Comparison of ENCODE assay signal across 23 mouse cellular contexts in genomic region chr13:92778642-92779041, GRCm38 (mm10). TPM values are rescaled to one million over a fixed set of nuclear protein-coding genes. Genes with fewer than 3 reads are reported as not detected.
DNase-seq lines count a peak whose midpoint lies in the region; ATAC-seq and TF ChIP-seq lines count a peak whose summit lies in the region.
"Had no signal": no experiment of that assay in that cellular context is flagged by ENCODE, and none has a peak within 500 bp of the region (broad histone marks: within the 10 kb centered on the region; RNA-seq: fewer than 3 reads in every experiment).

No protein-coding gene starts in this region.

- no peak overlapping the region for H3K9ac ChIP-seq in kidney, postnatal 0 days (ENCODE audit: low read depth, low read length)
- no peak overlapping the region for H3K9ac ChIP-seq in lung, embryonic 14.5 days
- no peak overlapping the region for H3K9ac ChIP-seq in lung, postnatal 0 days (replicated peaks; ENCODE audit: low read depth)
- H3K9ac ChIP-seq in hindbrain, embryonic 14.5 days: no peak overlapping the region
- H3K9ac ChIP-seq in forebrain, embryonic 11.5 days (ENCODE audit: low read length): no peak overlapping the region
- H3K9ac ChIP-seq: embryonic facial prominence, embryonic 15.5 days; forebrain, embryonic 15.5 days; heart, embryonic 15.5 days; hindbrain, embryonic 15.5 days had no signal

- H3K27ac ChIP-seq in kidney, postnatal 0 days: no peak overlapping the region
- H3K27ac ChIP-seq in lung, embryonic 14.5 days (ENCODE audit: low read depth): no peak overlapping the region
- no peak overlapping the region for H3K27ac ChIP-seq in lung, postnatal 0 days (ENCODE audit: low read length)
- no peak overlapping the region for H3K27ac ChIP-seq in hindbrain, embryonic 14.5 days
- no peak overlapping the region for H3K27ac ChIP-seq in forebrain, embryonic 11.5 days (ENCODE audit: low read depth, low read length)
- H3K27ac ChIP-seq: embryonic facial prominence, embryonic 15.5 days; forebrain, embryonic 10.5 days; forebrain, embryonic 15.5 days; heart, adult 2 months; heart, embryonic 15.5 days; hindbrain, embryonic 10.5 days; hindbrain, embryonic 15.5 days had no signal

- TF ChIP-seq CTCF in kidney, postnatal 0 days (IDR thresholded peaks at IDR 0.05; ENCODE audit: low read depth): no peak
- TF ChIP-seq CTCF in lung, embryonic 14.5 days (IDR thresholded peaks at IDR 0.05; ENCODE audit: low read depth): no peak
- TF ChIP-seq CTCF in lung, postnatal 0 days (IDR thresholded peaks at IDR 0.05): no peak

- H3K4me3 ChIP-seq in kidney, postnatal 0 days (replicated peaks; ENCODE audit: low read depth, low read length): no peak overlapping the region
- no peak overlapping the region for H3K4me3 ChIP-seq in lung, embryonic 14.5 days (ENCODE audit: low read depth, low read length)
- H3K4me3 ChIP-seq in lung, postnatal 0 days (ENCODE audit: low read depth, low read length): no peak overlapping the region
- no peak overlapping the region for H3K4me3 ChIP-seq in hindbrain, embryonic 14.5 days (replicated peaks; ENCODE audit: low read length)
- H3K4me3 ChIP-seq in forebrain, embryonic 11.5 days (ENCODE audit: low read depth, low read length): no peak overlapping the region
- H3K4me3 ChIP-seq: embryonic facial prominence, embryonic 15.5 days; erythroblast, embryonic 14.5 days; forebrain, embryonic 10.5 days; forebrain, embryonic 15.5 days; heart, adult 2 months; heart, embryonic 15.5 days; hindbrain, embryonic 10.5 days; hindbrain, embryonic 15.5 days had no signal

- no peaks in the 10 kb centered on the region for H3K27me3 ChIP-seq in kidney, postnatal 0 days (ENCODE audit: insufficient read depth, low read length)
- no peaks in the 10 kb centered on the region for H3K27me3 ChIP-seq in lung, embryonic 14.5 days (ENCODE audit: insufficient read depth, low read length)
- H3K27me3 ChIP-seq in lung, postnatal 0 days (replicated peaks; ENCODE audit: insufficient read depth, low read length): no peaks in the 10 kb centered on the region
- H3K27me3 ChIP-seq in hindbrain, embryonic 14.5 days (ENCODE audit: control insufficient read depth, insufficient read depth, low read length): no peaks in the 10 kb centered on the region
- no peaks in the 10 kb centered on the region for H3K27me3 ChIP-seq in forebrain, embryonic 11.5 days (ENCODE audit: control insufficient read depth, insufficient read depth, low read length)
- H3K27me3 ChIP-seq: embryonic facial prominence, embryonic 15.5 days; forebrain, embryonic 15.5 days; heart, embryonic 15.5 days; hindbrain, embryonic 15.5 days had no signal

- no peaks in the 10 kb centered on the region for H3K9me3 ChIP-seq in kidney, postnatal 0 days (replicated peaks; ENCODE audit: low read length)
- H3K9me3 ChIP-seq in lung, embryonic 14.5 days (ENCODE audit: low read depth, low read length): no peaks in the 10 kb centered on the region
- H3K9me3 ChIP-seq in lung, postnatal 0 days (ENCODE audit: low read length): no peaks in the 10 kb centered on the region
- no peaks in the 10 kb centered on the region for H3K9me3 ChIP-seq in hindbrain, embryonic 14.5 days (ENCODE audit: control insufficient read depth, low read length)
- H3K9me3 ChIP-seq in forebrain, embryonic 11.5 days (ENCODE audit: control insufficient read depth, low read length): no peaks in the 10 kb centered on the region
- H3K9me3 ChIP-seq: embryonic facial prominence, embryonic 15.5 days; forebrain, embryonic 10.5 days; forebrain, embryonic 15.5 days; heart, embryonic 15.5 days; hindbrain, embryonic 10.5 days; hindbrain, embryonic 15.5 days had no signal

- H3K4me2 ChIP-seq in kidney, postnatal 0 days (ENCODE audit: low read length): no peak overlapping the region
- H3K4me2 ChIP-seq in lung, embryonic 14.5 days: no peak overlapping the region
- no peak overlapping the region for H3K4me2 ChIP-seq in lung, postnatal 0 days (replicated peaks; ENCODE audit: low read depth, low read length)
- no peak overlapping the region for H3K4me2 ChIP-seq in hindbrain, embryonic 14.5 days (replicated peaks)
- no peak overlapping the region for H3K4me2 ChIP-seq in forebrain, embryonic 11.5 days (ENCODE audit: low read depth, low read length, severe bottlenecking)
- H3K4me2 ChIP-seq: embryonic facial prominence, embryonic 15.5 days; forebrain, embryonic 15.5 days; heart, embryonic 11.5 days; heart, embryonic 15.5 days; hindbrain, embryonic 15.5 days had no signal

- WGBS in kidney, postnatal 0 days: 45% methylated on average over 7 of the region's 7 CpGs
- WGBS in lung, embryonic 14.5 days: 40% methylated on average over 7 of the region's 7 CpGs
- WGBS in lung, postnatal 0 days: 50% methylated on average over 7 of the region's 7 CpGs
- 86% methylated on average over 7 of the region's 7 CpGs for WGBS in hindbrain, embryonic 14.5 days
- 84% methylated on average over 7 of the region's 7 CpGs for WGBS in forebrain, embryonic 11.5 days

- H3K36me3 ChIP-seq in kidney, postnatal 0 days (ENCODE audit: insufficient read depth, low read length): no peaks in the 10 kb centered on the region
- H3K36me3 ChIP-seq in lung, embryonic 14.5 days (ENCODE audit: insufficient read depth): no peaks in the 10 kb centered on the region
- H3K36me3 ChIP-seq in lung, postnatal 0 days (ENCODE audit: insufficient read depth, low read length): no peaks in the 10 kb centered on the region
- H3K36me3 ChIP-seq in hindbrain, embryonic 14.5 days (replicated peaks; ENCODE audit: control insufficient read depth, insufficient read depth): no peaks in the 10 kb centered on the region
- H3K36me3 ChIP-seq in forebrain, embryonic 11.5 days (ENCODE audit: control insufficient read depth, insufficient read depth, low read length): no peaks in the 10 kb centered on the region
- H3K36me3 ChIP-seq: embryonic facial prominence, embryonic 15.5 days; forebrain, embryonic 10.5 days; forebrain, embryonic 15.5 days; heart, embryonic 15.5 days; hindbrain, embryonic 10.5 days; hindbrain, embryonic 15.5 days had no signal

- H3K4me1 ChIP-seq in kidney, postnatal 0 days (replicated peaks; ENCODE audit: insufficient read depth, low read length): no peaks in the 10 kb centered on the region; the same call in 1 of the 2 replicates
- H3K4me1 ChIP-seq in lung, embryonic 14.5 days (ENCODE audit: insufficient read depth): peaks cover 3% of the 10 kb centered on the region; the same call in 1 of the 2 replicates
- no peaks in the 10 kb centered on the region for H3K4me1 ChIP-seq in lung, postnatal 0 days (ENCODE audit: insufficient read depth, low read depth, low read length)
- H3K4me1 ChIP-seq in hindbrain, embryonic 14.5 days (replicated peaks; ENCODE audit: control insufficient read depth, insufficient read depth, low read length): no peaks in the 10 kb centered on the region
- no peaks in the 10 kb centered on the region for H3K4me1 ChIP-seq in forebrain, embryonic 11.5 days (replicated peaks; ENCODE audit: control insufficient read depth, insufficient read depth, low read length)
- H3K4me1 ChIP-seq: forebrain, embryonic 15.5 days; hindbrain, embryonic 15.5 days had no signal

- no peak for TF ChIP-seq EP300 in lung, postnatal 0 days (IDR thresholded peaks at IDR 0.05)

- DNase-seq in kidney, postnatal 0 days (ENCODE audit: low spot score): peak; percentile 44
- DNase-seq in kidney, adult 8-10 months: no peak
- peak; percentile 52 for DNase-seq in lung, embryonic 14.5 days
- DNase-seq in lung, postnatal 0 days (ENCODE audit: low spot score): no peak
- DNase-seq in hindbrain, embryonic 14.5 days (ENCODE audit: low spot score): no peak
- DNase-seq in forebrain, embryonic 11.5 days (ENCODE audit: low spot score): no peak
- DNase-seq: adrenal gland, adult 8-10 months; adrenal gland, postnatal 36 days; cerebellum, adult 2 months; cerebellum, postnatal 10 days; embryo, embryonic 11 days; gastrocnemius, postnatal 36 days; heart, adult 2 months; heart, postnatal 14 days had no signal

- ATAC-seq in kidney, postnatal 0 days (replicated peaks; ENCODE audit: low FRiP score, low read depth): no peak
- peak; percentile 52; the same call in 1 of the 2 replicates for ATAC-seq in lung, embryonic 14.5 days (ENCODE audit: insufficient read depth)
- no peak for ATAC-seq in lung, postnatal 0 days
- ATAC-seq in granulocyte monocyte progenitor cell, adult 5-6 weeks (replicated peaks; ENCODE audit: poor library complexity, severe bottlenecking): peak; percentile 63
- no peak for ATAC-seq in hindbrain, embryonic 14.5 days (ENCODE audit: low FRiP score)
- no peak for ATAC-seq in forebrain, embryonic 11.5 days (replicated peaks; ENCODE audit: low FRiP score)
- ATAC-seq: forebrain, embryonic 15.5 days had no signal

RNA-seq across cellular contexts. Expression of gene Thbs4, which starts 16.0 kb away (rescaled TPM):
- polyA plus RNA-seq in kidney, postnatal 0 days (2015; fragmentation: Nextera tagmentation; extraction: Ambion mirVana): 1.3 and 2.0 TPM in 2 replicates
- polyA plus RNA-seq in lung, embryonic 14.5 days (2014; fragmentation: Nextera tagmentation; extraction: Ambion mirVana): 1.1 and 2.9 TPM in 2 replicates
- polyA plus RNA-seq in lung, postnatal 0 days (2015; fragmentation: Nextera tagmentation; extraction: Ambion mirVana): 0.76 and 0.81 TPM in 2 replicates
- not detected in 2 replicates for total RNA-seq in granulocyte monocyte progenitor cell, adult 5-6 weeks (2014; fragmentation: Nextera tagmentation)
- not detected in 2 replicates for total RNA-seq in granulocyte monocyte progenitor cell, adult 5-6 weeks (2017)
- polyA plus RNA-seq in hindbrain, embryonic 14.5 days (2014; fragmentation: Nextera tagmentation; extraction: Ambion mirVana): 1.2 and 1.3 TPM in 2 replicates
- polyA plus RNA-seq in forebrain, embryonic 11.5 days (2014; fragmentation: Nextera tagmentation; extraction: Ambion mirVana): 1.8 and 2.0 TPM in 2 replicates
- polyA plus RNA-seq: erythroblast, embryonic 14.5 days had no signal

Comparison
In these comparisons a context has a peak if more than half of its experiments do, and no peak if none do; other contexts are left out.
1. ATAC-seq: peak in lung, embryonic 14.5 days (single experiment) and granulocyte monocyte progenitor cell, adult 5-6 weeks (single experiment); none in kidney, postnatal 0 days (single experiment), lung, postnatal 0 days (single experiment), hindbrain, embryonic 14.5 days (single experiment) and forebrain, embryonic 11.5 days (single experiment).
2. DNase-seq: peak in kidney, postnatal 0 days (single experiment) and lung, embryonic 14.5 days (single experiment); none in kidney, adult 8-10 months (0 of 2), lung, postnatal 0 days (single experiment), hindbrain, embryonic 14.5 days (single experiment) and forebrain, embryonic 11.5 days (single experiment).